Comparison of ENCODE assay signal across 20 mouse cellular contexts in genomic region chr3:65790076-65790685, GRCm38 (mm10).
A peak's percentile ranks its signal among the peaks of the same experiment; 100 is the strongest.
DNase-seq lines count a peak whose midpoint lies in the region; ATAC-seq and TF ChIP-seq lines count a peak whose summit lies in the region.
"Had no signal": no experiment of that assay in that cellular context is flagged by ENCODE, and none has a peak within 500 bp of the region (broad histone marks: within the 10 kb centered on the region; RNA-seq: fewer than 3 reads in every experiment).

No protein-coding gene starts in this region.

- H3K27ac ChIP-seq in CH12.LX (ENCODE audit: insufficient read depth, low read depth) = no peak overlapping the region
- H3K27ac ChIP-seq in stomach, postnatal 0 days (replicated peaks) = no peak overlapping the region
- H3K27ac ChIP-seq in neural tube, embryonic 15.5 days (replicated peaks) = no peak overlapping the region
- H3K27ac ChIP-seq: embryonic facial prominence, embryonic 12.5 days; forebrain, embryonic 15.5 days; heart, adult 2 months; heart, embryonic 15.5 days; hindbrain, embryonic 10.5 days; hindbrain, embryonic 15.5 days had no signal

- peak; percentile 83 for DNase-seq in kidney, adult 9 months
- no peak for DNase-seq in kidney, postnatal 4 days
- DNase-seq in CH12.LX (ENCODE audit: extremely low read depth) = no peak
- no peak for DNase-seq in stomach, postnatal 0 days (ENCODE audit: low spot score)
- DNase-seq: adrenal gland, postnatal 10 days; B cell, adult 2 months; cerebellum, adult 11 months; cerebellum, adult 8-10 months; gastrocnemius, postnatal 10 days; heart, adult 2 months; heart, postnatal 14 days had no signal

- ATAC-seq in granulocyte monocyte progenitor cell, adult 5-6 weeks (replicated peaks; ENCODE audit: poor library complexity, severe bottlenecking) = peak; percentile 46; the same call in 1 of the 2 replicates
- ATAC-seq in stomach, postnatal 0 days (ENCODE audit: low FRiP score, low TSS enrichment) = no peak
- ATAC-seq in neural tube, embryonic 15.5 days (ENCODE audit: low FRiP score) = no peak
- ATAC-seq: CD4-positive, CD25-positive, alpha-beta regulatory T cell, adult 4 months; forebrain, embryonic 15.5 days had no signal

- no peak for TF ChIP-seq CTCF in CH12.LX (conservative IDR thresholded peaks at IDR 0.05 in 1 of 2, IDR thresholded peaks at IDR 0.05 in 1 of 2; ENCODE audit: low read depth in 2 of 2, low read length in 2 of 2)
- no peak for TF ChIP-seq CTCF in stomach, postnatal 0 days (IDR thresholded peaks at IDR 0.05; ENCODE audit: low read depth)

- TF ChIP-seq EP300 in CH12.LX (IDR thresholded peaks at IDR 0.05; ENCODE audit: low read length) = no peak
- no peak for TF ChIP-seq EP300 in stomach, postnatal 0 days (optimal IDR thresholded peaks at IDR 0.05)

- H3K4me2 ChIP-seq in CH12.LX (ENCODE audit: insufficient read depth, low read depth, poor library complexity, severe bottlenecking) = no peak overlapping the region
- no peak overlapping the region for H3K4me2 ChIP-seq in stomach, postnatal 0 days (replicated peaks; ENCODE audit: low read depth)
- H3K4me2 ChIP-seq in neural tube, embryonic 15.5 days = no peak overlapping the region
- H3K4me2 ChIP-seq: embryonic facial prominence, embryonic 12.5 days; forebrain, embryonic 15.5 days; heart, embryonic 11.5 days; heart, embryonic 15.5 days; hindbrain, embryonic 15.5 days had no signal

- H3K27me3 ChIP-seq in CH12.LX (replicated peaks) = no peaks in the 10 kb centered on the region
- no peaks in the 10 kb centered on the region for H3K27me3 ChIP-seq in stomach, postnatal 0 days (ENCODE audit: control insufficient read depth, insufficient read depth, low read length)
- no peaks in the 10 kb centered on the region for H3K27me3 ChIP-seq in neural tube, embryonic 15.5 days (replicated peaks)
- H3K27me3 ChIP-seq: embryonic facial prominence, embryonic 12.5 days; forebrain, embryonic 15.5 days; heart, embryonic 15.5 days; hindbrain, embryonic 15.5 days had no signal

- in situ Hi-C loops in CH12.LX (cut with MboI; ENCODE audit: low pct_ligation_motif_present, low pct_unique_long_range_greater_than_20kb, low sequenced_read_pairs) = no loop called here

- H3K36me3 ChIP-seq in CH12.LX (replicated peaks in 1 of 2; ENCODE audit: control insufficient read depth in 1 of 2, insufficient read depth in 1 of 2, low read length in 1 of 2) = no peaks in the 10 kb centered on the region
- H3K36me3 ChIP-seq in stomach, postnatal 0 days (ENCODE audit: control insufficient read depth, insufficient read depth, low read length) = no peaks in the 10 kb centered on the region
- no peaks in the 10 kb centered on the region for H3K36me3 ChIP-seq in neural tube, embryonic 15.5 days
- H3K36me3 ChIP-seq: embryonic facial prominence, embryonic 12.5 days; forebrain, embryonic 15.5 days; heart, embryonic 15.5 days; hindbrain, embryonic 10.5 days; hindbrain, embryonic 15.5 days had no signal

- 27% methylated on average over 3 of the region's 3 CpGs for WGBS in stomach, postnatal 0 days
- WGBS in neural tube, embryonic 15.5 days = 74% methylated on average over 3 of the region's 3 CpGs

- no peak overlapping the region for H3K4me3 ChIP-seq in CH12.LX (replicated peaks in 1 of 3; ENCODE audit: low read depth in 2 of 3, low read length in 2 of 3, poor library complexity in 1 of 3)
- no peak overlapping the region for H3K4me3 ChIP-seq in stomach, postnatal 0 days (ENCODE audit: low read depth, low read length)
- no peak overlapping the region for H3K4me3 ChIP-seq in neural tube, embryonic 15.5 days (replicated peaks)
- H3K4me3 ChIP-seq: embryonic facial prominence, embryonic 12.5 days; forebrain, embryonic 15.5 days; heart, adult 2 months; heart, embryonic 15.5 days; hindbrain, embryonic 10.5 days; hindbrain, embryonic 15.5 days had no signal

- peaks cover 16% of the 10 kb centered on the region in 2 experiments for H3K4me1 ChIP-seq in CH12.LX (ENCODE audit: control insufficient read depth in 1 of 2, insufficient read depth in 2 of 2)
- no peaks in the 10 kb centered on the region for H3K4me1 ChIP-seq in stomach, postnatal 0 days (replicated peaks; ENCODE audit: control insufficient read depth, insufficient read depth)
- H3K4me1 ChIP-seq in neural tube, embryonic 15.5 days = no peaks in the 10 kb centered on the region
- H3K4me1 ChIP-seq: embryonic facial prominence, embryonic 12.5 days; forebrain, embryonic 15.5 days; heart, embryonic 15.5 days; hindbrain, embryonic 10.5 days; hindbrain, embryonic 15.5 days had no signal

- dilution Hi-C loops in CH12.LX (cut with MboI; ENCODE audit: extremely low pct_ligation_motif_present, extremely low pct_unique_long_range_greater_than_20kb, low sequenced_read_pairs) = no loop called here

- no peaks in the 10 kb centered on the region for H3K79me2 ChIP-seq in CH12.LX (replicated peaks; ENCODE audit: control insufficient read depth, extremely low read depth, insufficient read depth, poor library complexity, severe bottlenecking)

- no peak for TF ChIP-seq RAD21 in CH12.LX (IDR thresholded peaks at IDR 0.05; ENCODE audit: low read depth, low read length)

- H3K9ac ChIP-seq in CH12.LX (ENCODE audit: insufficient read depth, low read depth) = no peak overlapping the region
- no peak overlapping the region for H3K9ac ChIP-seq in stomach, postnatal 0 days (ENCODE audit: low read length)
- H3K9ac ChIP-seq in neural tube, embryonic 15.5 days (replicated peaks) = no peak overlapping the region
- H3K9ac ChIP-seq: embryonic facial prominence, embryonic 12.5 days; forebrain, embryonic 15.5 days; heart, embryonic 15.5 days; hindbrain, embryonic 15.5 days had no signal

- H3K9me3 ChIP-seq in CH12.LX (replicated peaks; ENCODE audit: low read length) = no peaks in the 10 kb centered on the region
- no peaks in the 10 kb centered on the region for H3K9me3 ChIP-seq in stomach, postnatal 0 days (ENCODE audit: control insufficient read depth, low read length)
- no peaks in the 10 kb centered on the region for H3K9me3 ChIP-seq in neural tube, embryonic 15.5 days (replicated peaks)
- H3K9me3 ChIP-seq: embryonic facial prominence, embryonic 12.5 days; forebrain, embryonic 15.5 days; heart, embryonic 15.5 days; hindbrain, embryonic 10.5 days; hindbrain, embryonic 15.5 days had no signal

- no peak for TF ChIP-seq POLR2A in CH12.LX (IDR thresholded peaks at IDR 0.05; ENCODE audit: low read depth, low read length)

TF ChIP-seq in CH12.LX, 34 proteins besides CTCF, POLR2A, EP300 and RAD21:
- TF ChIP-seq E2F4 (IDR thresholded peaks at IDR 0.05; ENCODE audit: insufficient replicate concordance, low read depth, low read length) (no peak), SIN3A (IDR thresholded peaks at IDR 0.05; ENCODE audit: low read length) (0 out of 2 replicates have a peak, but pooled peaks have one; percentile 24), JUN (IDR thresholded peaks at IDR 0.05; ENCODE audit: insufficient read depth, low read depth, low read length) (no peak), ZMIZ1 (IDR thresholded peaks at IDR 0.05; ENCODE audit: low read depth, low read length) (no peak), TBP (conservative IDR thresholded peaks at IDR 0.05; ENCODE audit: low read depth, low read length) (no peak), SMC3 (IDR thresholded peaks at IDR 0.05; ENCODE audit: low read depth, low read length) (no peak), CHD1 (IDR thresholded peaks at IDR 0.05; ENCODE audit: low read depth, low read length) (no peak), GABPA (IDR thresholded peaks at IDR 0.05; ENCODE audit: insufficient replicate concordance, low read depth, low read length) (no peak), PAX5 (IDR thresholded peaks at IDR 0.05; ENCODE audit: low read length) (no peak), JUND (conservative IDR thresholded peaks at IDR 0.05; ENCODE audit: low read depth, low read length) (no peak), POLR2AphosphoS2 (IDR thresholded peaks at IDR 0.05; ENCODE audit: low read depth, low read length) (no peak), CHD2 (IDR thresholded peaks at IDR 0.05; ENCODE audit: low read length) (no peak), BHLHE40 (IDR thresholded peaks at IDR 0.05; ENCODE audit: low read depth, low read length) (peak; percentile 72), USF2 (conservative IDR thresholded peaks at IDR 0.05; ENCODE audit: low read depth, low read length) (no peak), MAZ (IDR thresholded peaks at IDR 0.05; ENCODE audit: low read depth, low read length) (no peak), MXI1 (IDR thresholded peaks at IDR 0.05; ENCODE audit: low read depth, low read length) (no peak)
